Comparison of ENCODE assay signal across 15 mouse cellular contexts in genomic region chr3:145365227-145365626, GRCm38 (mm10).
DNase-seq lines count a peak whose midpoint lies in the region; ATAC-seq and TF ChIP-seq lines count a peak whose summit lies in the region.
"Had no signal": no experiment of that assay in that cellular context is flagged by ENCODE, and none has a peak within 500 bp of the region (broad histone marks: within the 10 kb centered on the region; RNA-seq: fewer than 3 reads in every experiment).

No protein-coding gene starts in this region.

- DNase-seq in embryo, embryonic 11 days, result peak; percentile 30
- DNase-seq in embryo, embryonic 10 days (ENCODE audit: low spot score), result no peak
- peak; percentile 46 for DNase-seq in kidney, postnatal 0 days (ENCODE audit: low spot score)
- no peak for DNase-seq in kidney, postnatal 4 days
- peak; percentile 22 for DNase-seq in 416B (ENCODE audit: low read depth)
- peak; percentile 23 for DNase-seq in ZHBTc4 (ENCODE audit: low read depth, low spot score)
- no peak for DNase-seq in thymus, postnatal 36 days
- DNase-seq: adrenal gland, adult 2 months; cerebellum, adult 2 months; gastrocnemius, postnatal 14 days; right cerebral cortex, postnatal 14 days had no signal

- no peak overlapping the region for H3K4me2 ChIP-seq in kidney, postnatal 0 days (ENCODE audit: low read length)
- H3K4me2 ChIP-seq: limb, embryonic 12.5 days; neural tube, embryonic 12.5 days; stomach, embryonic 15.5 days had no signal

- no peak overlapping the region for H3K9ac ChIP-seq in kidney, postnatal 0 days (ENCODE audit: low read depth, low read length)
- H3K9ac ChIP-seq: limb, embryonic 12.5 days; neural tube, embryonic 12.5 days; stomach, embryonic 15.5 days had no signal

- no peaks in the 10 kb centered on the region for H3K36me3 ChIP-seq in kidney, postnatal 0 days (ENCODE audit: insufficient read depth, low read length)
- H3K36me3 ChIP-seq: limb, embryonic 12.5 days; neural tube, embryonic 12.5 days; stomach, embryonic 15.5 days had no signal

- no peak overlapping the region for H3K27ac ChIP-seq in kidney, postnatal 0 days
- H3K27ac ChIP-seq: limb, embryonic 12.5 days; neural tube, embryonic 12.5 days; stomach, embryonic 15.5 days had no signal

- no peaks in the 10 kb centered on the region for H3K9me3 ChIP-seq in kidney, postnatal 0 days (replicated peaks; ENCODE audit: low read length)
- H3K9me3 ChIP-seq: limb, embryonic 12.5 days; neural tube, embryonic 12.5 days; stomach, embryonic 15.5 days had no signal

- 34% methylated on average over 3 of the region's 3 CpGs for WGBS in kidney, postnatal 0 days

- H3K27me3 ChIP-seq in kidney, postnatal 0 days (ENCODE audit: insufficient read depth, low read length), result no peaks in the 10 kb centered on the region
- H3K27me3 ChIP-seq: limb, embryonic 12.5 days; neural tube, embryonic 12.5 days; stomach, embryonic 15.5 days had no signal

- TF ChIP-seq CTCF in kidney, postnatal 0 days (IDR thresholded peaks at IDR 0.05; ENCODE audit: low read depth), result peak; percentile 57

- H3K4me1 ChIP-seq in kidney, postnatal 0 days (replicated peaks; ENCODE audit: insufficient read depth, low read length), result no peaks in the 10 kb centered on the region
- H3K4me1 ChIP-seq: limb, embryonic 12.5 days; neural tube, embryonic 12.5 days; stomach, embryonic 15.5 days had no signal

- no peak overlapping the region for H3K4me3 ChIP-seq in kidney, postnatal 0 days (replicated peaks; ENCODE audit: low read depth, low read length)
- H3K4me3 ChIP-seq: limb, embryonic 12.5 days; neural tube, embryonic 12.5 days; stomach, embryonic 15.5 days had no signal

- ATAC-seq in kidney, postnatal 0 days (replicated peaks; ENCODE audit: low FRiP score, low read depth), result no peak
- no peak for ATAC-seq in monocyte, adult 5-6 weeks (replicated peaks; ENCODE audit: insufficient number of reproducible peaks, low FRiP score, low TSS enrichment, poor library complexity, severe bottlenecking)

Comparison
In these comparisons a context has a peak if more than half of its experiments do, and no peak if none do; other contexts are left out.
1. DNase-seq: peak in embryo, embryonic 11 days (single experiment), kidney, postnatal 0 days (single experiment), 416B (single experiment) and ZHBTc4 (single experiment); none in embryo, embryonic 10 days (single experiment), kidney, postnatal 4 days (0 of 2) and thymus, postnatal 36 days (0 of 2).